In genomic region chr15:101338359-101338758, GRCm38 (mm10) we compare ENCODE assay signal across 19 mouse cellular contexts. TPM values are rescaled to one million over a fixed set of nuclear protein-coding genes. Genes with fewer than 3 reads are reported as not detected.
A peak's percentile ranks its signal among the peaks of the same experiment; 100 is the strongest.
DNase-seq lines count a peak whose midpoint lies in the region; ATAC-seq lines count a peak whose summit lies in the region.
"Had no signal": no experiment of that assay in that cellular context is flagged by ENCODE, and none has a peak within 500 bp of the region (broad histone marks: within the 10 kb centered on the region; RNA-seq: fewer than 3 reads in every experiment).

No protein-coding gene starts in this region.

- H3K27me3 ChIP-seq in limb, embryonic 10.5 days (ENCODE audit: low read depth, poor library complexity, severe bottlenecking), result peaks cover 27% of the 10 kb centered on the region
- peaks cover 12% of the 10 kb centered on the region; the same call in 1 of the 2 replicates for H3K27me3 ChIP-seq in hindbrain, embryonic 12.5 days
- H3K27me3 ChIP-seq: Patski had no signal

- no peak overlapping the region for H3K4me2 ChIP-seq in hindbrain, embryonic 12.5 days (replicated peaks)
- H3K4me2 ChIP-seq: hindbrain, embryonic 13.5 days; liver, embryonic 15.5 days; neural tube, embryonic 12.5 days had no signal

- H3K4me3 ChIP-seq in limb, embryonic 10.5 days, result no peak overlapping the region
- no peak overlapping the region for H3K4me3 ChIP-seq in hindbrain, embryonic 12.5 days
- H3K4me3 ChIP-seq: hindbrain, embryonic 13.5 days; liver, embryonic 15.5 days; neural tube, embryonic 12.5 days had no signal

- no peak for ATAC-seq in hindbrain, embryonic 12.5 days (ENCODE audit: low FRiP score)
- no peak for ATAC-seq in inflammation-experienced regulatory T-cells, adult 6 months
- ATAC-seq: forebrain, embryonic 14.5 days; Patski had no signal

- no peaks in the 10 kb centered on the region for H3K9me3 ChIP-seq in limb, embryonic 10.5 days (replicated peaks)
- H3K9me3 ChIP-seq in hindbrain, embryonic 12.5 days (replicated peaks), result no peaks in the 10 kb centered on the region
- H3K9me3 ChIP-seq: hindbrain, embryonic 13.5 days; liver, embryonic 15.5 days; neural tube, embryonic 12.5 days had no signal

- 0 out of 2 replicates have a peak overlapping the region, but pooled peaks have one; percentile 14 for H3K27ac ChIP-seq in limb, embryonic 10.5 days
- no peak overlapping the region for H3K27ac ChIP-seq in hindbrain, embryonic 12.5 days
- H3K27ac ChIP-seq: hindbrain, embryonic 13.5 days; liver, embryonic 15.5 days; neural tube, embryonic 12.5 days had no signal

- peak; percentile 57 for DNase-seq in gastrocnemius, postnatal 25 days
- DNase-seq in gastrocnemius, postnatal 10 days, result no peak
- peak; percentile 20 for DNase-seq in NIH3T3 (ENCODE audit: low read depth)
- no peak for DNase-seq in limb, embryonic 10.5 days (ENCODE audit: low spot score)
- peak; percentile 80 for DNase-seq in lung, postnatal 25 days (ENCODE audit: low spot score)
- DNase-seq in spleen, postnatal 36 days (ENCODE audit: low spot score in 2 of 2), result no peak
- DNase-seq: cerebellum, postnatal 36 days; kidney, adult 18-20 months; left cerebral cortex, postnatal 4 days; right cerebral cortex, postnatal 25 days had no signal

- 70% methylated on average over 4 of the region's 4 CpGs for WGBS in limb, embryonic 10.5 days
- WGBS in hindbrain, embryonic 12.5 days, result 84% methylated on average over 4 of the region's 4 CpGs

- H3K9ac ChIP-seq in hindbrain, embryonic 12.5 days, result no peak overlapping the region
- H3K9ac ChIP-seq: liver, embryonic 15.5 days; neural tube, embryonic 12.5 days had no signal

- peaks cover 6% of the 10 kb centered on the region; the same call in 1 of the 2 replicates for H3K4me1 ChIP-seq in limb, embryonic 10.5 days
- H3K4me1 ChIP-seq in hindbrain, embryonic 12.5 days, result 0 out of 2 replicates have a peak, but pooled peaks cover 3% of the 10 kb centered on the region
- H3K4me1 ChIP-seq: hindbrain, embryonic 13.5 days; neural tube, embryonic 12.5 days had no signal

- H3K36me3 ChIP-seq in limb, embryonic 10.5 days, result no peaks in the 10 kb centered on the region
- H3K36me3 ChIP-seq in hindbrain, embryonic 12.5 days, result no peaks in the 10 kb centered on the region
- H3K36me3 ChIP-seq: hindbrain, embryonic 13.5 days; liver, embryonic 15.5 days; neural tube, embryonic 12.5 days had no signal

RNA-seq across cellular contexts. Expression of gene Krt80, which starts 31.6 kb away (rescaled TPM):
- total RNA-seq in gastrocnemius, postnatal 25 days (2021), result 1 to 10 TPM; 1.6 to 1.9 TPM
- total RNA-seq in gastrocnemius, postnatal 10 days (2021), result 1 to 10 TPM in 1 of 2 experiments, under 1 TPM in 1; 0.66 to 1.4 TPM
- 0.09 and 0.23 TPM in 2 replicates for polyA plus RNA-seq in limb, embryonic 10.5 days (2016; fragmentation: Nextera tagmentation; extraction: Ambion mirVana)
- polyA plus RNA-seq in hindbrain, embryonic 12.5 days (2016; fragmentation: Nextera tagmentation; extraction: Ambion mirVana), result 0.14 and 0.21 TPM in 2 replicates
- under 1 TPM in 1 of 3 experiments, not detected in 2; 0.16 TPM for polyA plus RNA-seq in inflammation-experienced regulatory T-cells, adult 6 months (2017; shearing (Covaris generic))
- polyA plus RNA-seq: forebrain, embryonic 14.5 days; neural tube, embryonic 12.5 days had no signal

RNA-seq across cellular contexts. Expression of gene 6030408B16Rik, which starts 45.3 kb away (rescaled TPM):
- total RNA-seq in gastrocnemius, postnatal 25 days (2021), result under 1 TPM; 0.31 to 0.32 TPM
- total RNA-seq in gastrocnemius, postnatal 10 days (2021), result under 1 TPM; 0.54 to 0.77 TPM
- polyA plus RNA-seq in limb, embryonic 10.5 days (2016; fragmentation: Nextera tagmentation; extraction: Ambion mirVana), result 1.8 and 4.1 TPM in 2 replicates
- 0.31 and 0.87 TPM in 2 replicates for polyA plus RNA-seq in hindbrain, embryonic 12.5 days (2016; fragmentation: Nextera tagmentation; extraction: Ambion mirVana)
- under 1 TPM in 1 of 3 experiments, not detected in 2; 0.70 TPM for polyA plus RNA-seq in inflammation-experienced regulatory T-cells, adult 6 months (2017; shearing (Covaris generic))
- total RNA-seq: megakaryocyte, adult 5-6 weeks had no signal
- polyA plus RNA-seq: large intestine, adult 2 months; Patski had no signal

RNA-seq across cellular contexts. Expression of gene Atg101, which starts 54.3 kb away (rescaled TPM):
- total RNA-seq in gastrocnemius, postnatal 25 days (2021), result 10 to 100 TPM; 22.3 to 31.3 TPM
- total RNA-seq in gastrocnemius, postnatal 10 days (2021), result 10 to 100 TPM; 24.4 to 27.2 TPM
- polyA plus RNA-seq in limb, embryonic 10.5 days (2016; fragmentation: Nextera tagmentation; extraction: Ambion mirVana), result 92.3 and 97.5 TPM in 2 replicates
- polyA plus RNA-seq in hindbrain, embryonic 12.5 days (2016; fragmentation: Nextera tagmentation; extraction: Ambion mirVana), result 62.0 and 66.5 TPM in 2 replicates
- polyA plus RNA-seq in inflammation-experienced regulatory T-cells, adult 6 months (2017; shearing (Covaris generic)), result 10 to 100 TPM; 39.9 to 53.6 (median 47.8) TPM

Comparison
In these comparisons a context has a peak if more than half of its experiments do, and no peak if none do; other contexts are left out.
1. DNase-seq: peak in gastrocnemius, postnatal 25 days (single experiment), NIH3T3 (single experiment) and lung, postnatal 25 days (single experiment); none in gastrocnemius, postnatal 10 days (single experiment), limb, embryonic 10.5 days (single experiment) and spleen, postnatal 36 days (0 of 2).